Mouse (Mus musculus) stomach, embryonic 16.5 days (tissue): ENCODE results near the gene Txndc12. TPM values are rescaled to one million over a fixed set of nuclear protein-coding genes. Genes with fewer than 3 reads are reported as not detected.

Experiments used
- ATAC-seq: fragments of 200-750 bp; cut with Nextera tagmentation; 2 replicates; pipeline ENCODE4 v1.8.0; 2017; ENCODE audit warnings: moderate number of reproducible peaks, moderate TSS enrichment; ENCODE audit not compliant: insufficient read depth, low FRiP score
- H3K27ac ChIP-seq: fragments of 300-500 bp; sonication (generic); 2 replicates; pipeline ENCODE4 v1.5.1; 2014; ENCODE audit warnings: low read length
- H3K27me3 ChIP-seq: fragments of 300-500 bp; sonication (generic); 2 replicates; pipeline ENCODE4 v1.6.1; 2014; ENCODE audit warnings: low read length, control low read depth, mixed read lengths; ENCODE audit not compliant: control insufficient read depth, insufficient read depth
- H3K36me3 ChIP-seq: fragments of 300-500 bp; sonication (generic); 2 replicates; pipeline ENCODE4 v1.6.1; 2014; ENCODE audit warnings: low read length; ENCODE audit not compliant: control insufficient read depth, insufficient read depth
- H3K4me1 ChIP-seq: fragments of 300-500 bp; sonication (generic); 2 replicates; pipeline ENCODE4 v1.6.1; 2014; ENCODE audit warnings: low read length, control low read depth, mixed read lengths; ENCODE audit not compliant: control insufficient read depth, insufficient read depth
- H3K4me2 ChIP-seq: fragments of 300-500 bp; sonication (generic); 2 replicates; pipeline ENCODE4 v1.6.1; 2014; ENCODE audit warnings: low read depth, low read length, mixed read lengths
- H3K4me3 ChIP-seq: fragments of 300-500 bp; sonication (generic); replicated peaks from 2 replicates; pipeline ENCODE4 v1.5.1; 2014; ENCODE audit warnings: mild to moderate bottlenecking, low read length
- H3K9ac ChIP-seq: fragments of 300-500 bp; sonication (generic); 2 replicates; pipeline ENCODE4 v1.6.1; 2014; ENCODE audit warnings: low read length
- H3K9me3 ChIP-seq: fragments of 300-500 bp; sonication (generic); replicated peaks from 2 replicates; pipeline ENCODE4 v1.6.1; 2016; ENCODE audit warnings: low read length, control low read depth; ENCODE audit not compliant: control insufficient read depth
- WGBS: fragments of 180-500 bp; shearing (Covaris S2); extraction: QIAGEN DNeasy Blood & Tissue Kit; methylation state at CpG from one replicate; pipeline ENCODE4 v1.1.7; 2014; 5-methylcytosine and 5-hydroxymethylcytosine counted together
- polyA plus RNA-seq: library from polyadenylated mRNA; unstranded; fragments of >200 nt; fragmentation: Nextera tagmentation; extraction: Ambion mirVana; gene quantifications from 2 replicates; pipeline ENCODE4 v1.2.1, GENCODE M21; 2015

Gene Txndc12
- polyA plus RNA-seq, 1 experiment from 2014 or later: 104 TPM

DNA sequence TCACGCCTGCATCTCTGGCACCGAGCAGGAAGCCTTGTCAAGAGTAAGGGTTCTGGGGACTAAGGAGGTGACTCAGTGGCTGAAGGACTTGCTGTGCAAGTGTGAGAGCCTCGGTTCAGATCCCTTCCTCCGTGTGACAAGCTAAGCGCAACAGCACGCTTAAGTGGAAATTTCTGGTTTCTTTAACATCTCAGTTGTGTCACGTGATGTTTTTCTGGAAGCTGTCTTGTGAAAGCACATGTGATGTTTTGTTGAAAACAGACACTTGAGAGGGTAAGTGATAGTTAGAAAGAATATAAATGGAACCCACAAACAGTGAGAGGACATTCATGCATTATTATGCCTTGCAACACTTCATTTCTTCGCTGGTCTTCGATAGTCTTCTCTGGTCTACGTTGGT lies 70.4 kb downstream of the Txndc12 start:
- no peak overlapping the region for H3K4me2 ChIP-seq
- H3K36me3 ChIP-seq: no peaks in the 10 kb centered on the region
- no peaks in the 10 kb centered on the region for H3K9me3 ChIP-seq
- no peak overlapping the region for H3K4me3 ChIP-seq
- 88% methylated on average over 10 of the region's 10 CpGs for WGBS
- H3K27me3 ChIP-seq: no peaks in the 10 kb centered on the region
- no peak overlapping the region for H3K9ac ChIP-seq
- peaks cover 4% of the 10 kb centered on the region for H3K4me1 ChIP-seq
- no peak overlapping the region for H3K27ac ChIP-seq
- ATAC-seq: no peak

DNA sequence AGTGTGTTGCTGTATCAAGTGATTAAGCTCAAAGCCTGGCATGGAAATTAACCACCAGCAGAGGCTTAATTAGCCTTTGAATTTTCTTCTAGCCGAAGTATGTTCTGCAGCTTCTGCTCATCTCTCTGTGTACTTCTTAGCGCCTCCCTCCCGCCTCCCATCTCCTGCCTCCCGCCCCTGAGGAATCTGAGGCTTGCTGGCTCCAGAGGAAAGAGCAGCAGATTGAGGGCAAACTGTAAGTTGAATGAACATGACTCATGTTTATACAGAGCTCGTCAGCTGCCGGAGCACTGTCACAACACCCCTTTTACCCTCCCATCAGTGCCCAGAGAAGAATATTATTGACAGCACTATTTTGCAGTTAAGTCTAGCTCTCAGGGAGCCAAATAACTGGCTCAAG lies 71.5 kb downstream of the Txndc12 start:
- Histone ChIP-seq H3K4me3 (no peak overlapping the region), H3K27ac (no peak overlapping the region), H3K36me3 (no peaks in the 10 kb centered on the region), H3K9ac (no peak overlapping the region), H3K4me1 (peaks cover 4% of the 10 kb centered on the region), H3K27me3 (no peaks in the 10 kb centered on the region), H3K4me2 (no peak overlapping the region), H3K9me3 (no peaks in the 10 kb centered on the region)
- WGBS: 13% methylated on average over 6 of the region's 6 CpGs
- no peak for ATAC-seq

DNA sequence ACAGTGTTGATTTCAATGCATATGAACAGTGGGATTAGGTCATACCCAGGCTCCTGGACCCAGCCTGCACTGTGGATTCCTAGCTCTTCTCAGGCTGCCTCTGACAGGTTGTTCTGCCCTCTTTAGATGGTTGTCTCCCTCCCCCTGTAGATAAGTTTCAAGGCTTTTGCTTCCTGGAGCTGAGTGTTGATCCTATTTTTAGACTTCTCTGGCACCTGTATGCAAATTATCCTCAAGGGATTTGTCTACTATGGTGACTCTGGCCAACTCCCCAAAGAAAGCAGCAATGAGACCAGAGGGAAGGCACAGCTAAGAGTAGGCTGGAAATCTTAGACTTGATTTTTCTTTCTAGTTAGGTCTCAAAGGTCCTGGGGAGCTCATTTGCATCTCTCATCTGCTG lies 73.1 kb downstream of the Txndc12 start:
- Histone ChIP-seq H3K4me3 (no peak overlapping the region), H3K36me3 (no peaks in the 10 kb centered on the region), H3K4me1 (peaks cover 4% of the 10 kb centered on the region), H3K4me2 (no peak overlapping the region), H3K9ac (no peak overlapping the region), H3K9me3 (no peaks in the 10 kb centered on the region), H3K27ac (peak overlapping the region; percentile 37; the same call in 1 of the 2 replicates), H3K27me3 (no peaks in the 10 kb centered on the region)
- peak; percentile 78 for ATAC-seq

DNA sequence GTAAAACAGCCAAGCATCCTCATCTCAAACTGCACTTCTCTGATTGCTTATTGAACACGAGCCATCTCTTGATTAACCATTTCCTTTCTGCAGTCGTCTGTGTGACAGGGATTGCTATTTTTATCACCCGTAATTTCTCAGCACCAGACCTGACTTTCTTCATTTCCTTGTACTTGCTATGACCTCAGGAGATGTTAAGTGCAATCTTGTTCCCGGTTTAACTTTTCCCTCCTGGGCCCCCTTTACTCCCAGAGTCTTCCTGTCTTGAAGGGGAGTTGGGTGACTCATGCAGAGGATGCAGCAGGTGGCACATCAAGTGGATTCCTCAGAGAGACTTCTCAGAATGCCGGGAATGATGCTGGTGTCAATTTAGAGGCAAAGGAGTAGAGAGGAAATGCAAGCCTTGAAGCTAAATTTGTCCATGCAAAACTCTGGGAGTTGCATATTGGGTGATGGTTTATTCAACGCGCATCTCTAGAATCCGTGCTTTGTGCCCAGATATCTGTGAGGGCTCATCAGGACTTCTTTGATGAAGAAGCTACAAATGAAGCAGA lies 75.5 kb downstream of the Txndc12 start:
- no peak overlapping the region for H3K27ac ChIP-seq
- no peak overlapping the region for H3K4me2 ChIP-seq
- no peak overlapping the region for H3K9ac ChIP-seq
- H3K4me1 ChIP-seq: peaks cover 4% of the 10 kb centered on the region
- H3K27me3 ChIP-seq: no peaks in the 10 kb centered on the region
- WGBS: 60% methylated on average over 8 of the region's 8 CpGs
- no peak overlapping the region for H3K4me3 ChIP-seq
- no peaks in the 10 kb centered on the region for H3K9me3 ChIP-seq
- no peak for ATAC-seq
- H3K36me3 ChIP-seq: no peaks in the 10 kb centered on the region

Other genes starting within 250 kb of the Txndc12 start
- 30.1 and 34.1 TPM in 2 replicates for gene Cc2d1b, start 214.7 kb upstream of the Txndc12 start, polyA plus RNA-seq
- gene 3110021N24Rik, start 115.0 kb upstream of the Txndc12 start, polyA plus RNA-seq: 0.79 and 1.00 TPM in 2 replicates
- gene Zfyve9, start 53.8 kb upstream of the Txndc12 start, polyA plus RNA-seq: 2.3 and 2.5 TPM in 2 replicates
- 109 and 130 TPM in 2 replicates for gene Btf3l4, start 987 bp upstream of the Txndc12 start, polyA plus RNA-seq
- gene Kti12, start 13.2 kb downstream of the Txndc12 start, polyA plus RNA-seq: 41.6 and 42.2 TPM in 2 replicates
- gene A730015C16Rik, start 14.0 kb downstream of the Txndc12 start, polyA plus RNA-seq: 0.79 and 1.5 TPM in 2 replicates
- gene Rab3b, start 44.5 kb downstream of the Txndc12 start, polyA plus RNA-seq: 10.3 and 11.6 TPM in 2 replicates
- gene Nrd1, start 166.1 kb downstream of the Txndc12 start, polyA plus RNA-seq: 61.8 and 64.5 TPM in 2 replicates